Mouse (Mus musculus): ENCODE measurements at regions not wholly inside any gene's neighbourhood (a gene's known extent, or its start where the extent isn't known, plus 50 kb on each side); places are given as distances from the start of the nearest gene placed in this dataset.

DNA sequence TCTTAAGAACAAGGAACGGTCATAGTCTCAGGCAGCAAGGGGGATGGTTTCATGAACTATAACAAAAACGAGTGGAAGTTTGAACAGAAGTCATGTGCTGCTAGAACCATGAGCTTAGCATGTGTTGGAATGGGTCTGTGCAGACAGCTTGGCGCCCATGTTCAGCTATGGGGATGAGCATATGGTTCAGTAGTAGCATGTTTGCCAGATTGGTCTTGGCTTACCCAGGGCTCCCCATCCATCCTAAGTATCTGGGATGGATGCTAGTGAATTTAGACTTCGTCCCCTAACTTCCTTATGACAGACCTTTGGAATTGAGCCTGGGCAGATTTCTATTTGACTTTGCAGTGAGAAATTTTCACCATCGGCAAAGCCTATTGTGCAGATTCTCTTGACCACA, 634.9 kb upstream of the Tmem132c start:
- Histone ChIP-seq H3K9ac (replicated peaks) (no peak overlapping the region), H3K36me3 (no peaks in the 10 kb centered on the region), H3K9me3 (replicated peaks) (no peaks in the 10 kb centered on the region), H3K27me3 (replicated peaks) (no peaks in the 10 kb centered on the region), H3K4me2 (no peak overlapping the region), H3K27ac (replicated peaks) (no peak overlapping the region), H3K4me3 (replicated peaks) (no peak overlapping the region), H3K4me1 (no peaks in the 10 kb centered on the region)
- 89% methylated on average over 5 of the region's 5 CpGs for whole genome bisulfite sequencing
- ATAC-seq (ENCODE audit: low FRiP score) = no peak

DNA sequence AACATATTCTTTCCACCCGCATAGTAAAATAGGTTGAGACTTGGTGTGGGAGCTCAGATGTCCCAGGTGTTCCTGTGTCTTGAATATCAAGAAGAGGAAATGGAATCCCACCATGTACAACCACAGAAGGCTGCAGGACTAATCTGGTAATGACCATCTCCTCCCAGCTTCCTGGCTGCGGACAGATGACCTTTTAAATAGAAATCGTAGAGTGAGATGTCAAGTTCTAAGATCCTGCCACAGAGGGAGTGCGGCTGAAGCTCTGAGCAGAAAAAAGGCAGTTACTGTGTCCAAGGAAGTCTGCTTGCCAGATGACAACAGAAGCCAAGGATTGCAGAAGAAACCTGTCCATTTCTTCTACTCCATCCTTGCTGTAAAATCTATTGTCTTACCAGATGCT, 629.0 kb upstream of the Tmem132c start:
- H3K9ac ChIP-seq (replicated peaks) = no peak overlapping the region
- no peak overlapping the region for H3K27ac ChIP-seq (replicated peaks)
- H3K27me3 ChIP-seq (replicated peaks) = no peaks in the 10 kb centered on the region
- ATAC-seq (ENCODE audit: low FRiP score) = no peak
- no peaks in the 10 kb centered on the region for H3K36me3 ChIP-seq
- H3K9me3 ChIP-seq (replicated peaks) = no peaks in the 10 kb centered on the region
- no peak overlapping the region for H3K4me3 ChIP-seq (replicated peaks)
- H3K4me1 ChIP-seq = no peaks in the 10 kb centered on the region
- no peak overlapping the region for H3K4me2 ChIP-seq
- WGBS = 93% methylated on average over 4 of the region's 4 CpGs

DNA sequence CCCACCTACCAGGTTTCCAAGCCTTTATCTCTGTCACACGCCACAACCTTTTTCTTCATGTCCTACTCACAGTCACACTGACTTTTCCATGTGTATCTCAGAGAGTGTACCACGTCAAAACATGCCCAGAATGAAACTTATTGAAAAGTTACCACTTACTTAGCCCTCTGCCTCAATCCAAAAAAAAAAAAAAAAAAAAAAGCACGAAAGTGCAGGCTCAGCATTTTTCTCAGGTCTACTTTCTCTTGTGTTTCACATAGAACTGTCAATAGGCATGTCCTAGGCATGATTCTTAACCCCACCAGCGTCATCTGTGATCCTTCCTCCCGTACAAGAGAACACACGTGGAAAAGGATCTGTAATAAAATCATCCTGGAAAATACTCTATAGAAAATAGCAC, 619.1 kb upstream of the Tmem132c start:
- Histone ChIP-seq H3K27ac (replicated peaks) (no peak overlapping the region), H3K36me3 (no peaks in the 10 kb centered on the region), H3K9me3 (replicated peaks) (no peaks in the 10 kb centered on the region), H3K9ac (replicated peaks) (no peak overlapping the region), H3K4me1 (no peaks in the 10 kb centered on the region), H3K4me3 (replicated peaks) (no peak overlapping the region), H3K4me2 (no peak overlapping the region), H3K27me3 (replicated peaks) (no peaks in the 10 kb centered on the region)
- ATAC-seq (ENCODE audit: low FRiP score) = no peak
- 83% methylated on average over 6 of the region's 6 CpGs for WGBS

DNA sequence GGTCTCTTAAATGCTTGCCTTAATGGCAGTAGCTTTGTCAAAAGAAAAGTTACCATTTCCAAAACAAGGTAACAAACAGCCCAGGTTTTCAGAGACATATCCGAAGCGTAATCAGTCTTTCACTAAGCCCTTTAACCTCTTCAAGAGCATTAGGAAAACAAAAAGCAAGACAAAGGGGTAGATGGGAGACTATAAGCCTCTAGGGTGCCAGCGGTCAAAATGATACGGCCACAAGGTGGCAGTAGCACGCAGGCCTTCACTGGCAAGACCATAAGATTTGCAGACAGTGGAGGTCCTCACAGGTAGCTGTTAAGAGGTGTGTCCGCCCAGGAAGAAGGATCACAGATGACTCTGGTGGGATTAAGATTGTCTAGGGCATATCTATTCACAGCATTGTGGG, 618.4 kb upstream of the Tmem132c start:
- no peaks in the 10 kb centered on the region for H3K36me3 ChIP-seq
- H3K27me3 ChIP-seq (replicated peaks) = no peaks in the 10 kb centered on the region
- no peak overlapping the region for H3K4me2 ChIP-seq
- no peaks in the 10 kb centered on the region for H3K9me3 ChIP-seq (replicated peaks)
- 16% methylated on average over 6 of the region's 6 CpGs for WGBS
- no peak overlapping the region for H3K4me3 ChIP-seq (replicated peaks)
- no peak for ATAC-seq (ENCODE audit: low FRiP score)
- no peak overlapping the region for H3K9ac ChIP-seq (replicated peaks)
- no peaks in the 10 kb centered on the region for H3K4me1 ChIP-seq
- H3K27ac ChIP-seq (replicated peaks) = no peak overlapping the region

DNA sequence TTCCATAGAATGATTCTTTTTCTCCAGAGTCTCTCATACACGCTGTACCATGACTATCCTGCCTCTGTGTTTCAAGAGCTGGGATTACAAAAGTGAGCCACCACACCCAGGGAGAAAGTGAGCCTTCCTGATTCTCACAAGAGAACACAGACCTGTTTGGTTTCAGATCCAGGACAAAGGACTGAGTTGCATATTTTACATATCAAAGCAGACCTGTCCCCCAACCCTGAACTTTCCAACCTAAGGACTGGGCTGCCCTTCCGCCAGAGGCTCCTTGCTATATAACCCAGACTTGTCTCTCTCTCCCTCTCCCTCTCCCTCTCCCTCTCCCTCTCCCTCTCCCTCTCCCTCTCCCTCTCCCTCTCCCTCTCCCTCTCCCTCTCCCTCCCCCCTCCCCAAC, 611.8 kb upstream of the Tmem132c start:
- Histone ChIP-seq H3K27me3 (replicated peaks) (0 out of 2 replicates have a peak, but pooled peaks cover 2% of the 10 kb centered on the region), H3K4me3 (replicated peaks) (no peak overlapping the region), H3K4me2 (no peak overlapping the region), H3K36me3 (no peaks in the 10 kb centered on the region), H3K9me3 (replicated peaks) (no peaks in the 10 kb centered on the region), H3K27ac (replicated peaks) (no peak overlapping the region), H3K4me1 (no peaks in the 10 kb centered on the region), H3K9ac (replicated peaks) (no peak overlapping the region)
- no peak for ATAC-seq (ENCODE audit: low FRiP score)
- WGBS = 33% methylated on average over 2 of the region's 2 CpGs

DNA sequence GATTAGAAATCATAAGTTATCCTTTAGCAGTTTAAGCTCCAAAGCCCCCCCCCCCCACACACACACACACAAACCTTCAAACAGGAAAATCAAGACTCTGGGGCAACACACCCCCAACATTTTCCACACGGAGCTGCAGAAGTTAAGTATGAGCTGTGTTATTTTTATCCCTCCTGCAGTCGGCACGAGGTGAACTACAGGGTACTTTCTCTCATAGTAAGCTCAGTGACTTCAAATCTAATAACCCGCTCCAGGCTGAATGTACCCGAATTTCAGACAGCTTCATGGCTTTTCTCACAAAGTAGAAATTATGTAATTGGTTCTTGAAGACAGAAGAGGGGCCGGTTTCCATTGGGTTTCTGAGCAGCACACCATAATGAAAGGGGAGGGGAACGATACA, 591.2 kb upstream of the Tmem132c start:
- H3K9me3 ChIP-seq (replicated peaks) = no peaks in the 10 kb centered on the region
- 0 out of 2 replicates have a peak, but pooled peaks cover 4% of the 10 kb centered on the region for H3K4me1 ChIP-seq
- no peak overlapping the region for H3K4me3 ChIP-seq (replicated peaks)
- no peak for ATAC-seq (ENCODE audit: low FRiP score)
- no peaks in the 10 kb centered on the region for H3K27me3 ChIP-seq (replicated peaks)
- 72% methylated on average over 7 of the region's 7 CpGs for WGBS
- no peak overlapping the region for H3K27ac ChIP-seq (replicated peaks)
- no peak overlapping the region for H3K4me2 ChIP-seq
- H3K36me3 ChIP-seq = no peaks in the 10 kb centered on the region
- H3K9ac ChIP-seq (replicated peaks) = no peak overlapping the region

DNA sequence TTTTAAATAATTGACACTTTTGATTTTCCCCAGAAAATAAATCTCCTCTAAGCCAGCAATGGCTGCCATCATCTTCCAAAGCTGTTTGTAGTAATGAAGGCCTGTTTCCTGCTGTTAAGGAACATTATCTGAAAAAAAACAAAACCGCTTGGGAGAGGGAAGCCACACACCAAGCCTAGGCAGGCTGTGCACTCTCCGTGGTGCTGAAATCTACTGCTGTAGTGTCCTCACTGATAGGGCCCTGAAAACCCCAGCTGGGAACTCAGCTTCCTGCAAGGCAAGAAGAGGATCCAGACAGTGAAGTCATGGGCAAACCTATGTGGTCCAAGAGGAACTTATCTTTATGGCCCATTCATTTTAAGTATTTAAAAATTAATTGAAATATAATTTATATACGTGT, 590.2 kb upstream of the Tmem132c start:
- no peak for ATAC-seq (ENCODE audit: low FRiP score)
- Histone ChIP-seq H3K9ac (replicated peaks) (no peak overlapping the region), H3K4me3 (replicated peaks) (no peak overlapping the region), H3K4me1 (0 out of 2 replicates have a peak, but pooled peaks cover 2% of the 10 kb centered on the region), H3K27ac (replicated peaks) (no peak overlapping the region), H3K27me3 (replicated peaks) (no peaks in the 10 kb centered on the region), H3K9me3 (replicated peaks) (no peaks in the 10 kb centered on the region), H3K4me2 (no peak overlapping the region), H3K36me3 (no peaks in the 10 kb centered on the region)
- 22% methylated on average over 3 of the region's 3 CpGs for WGBS

DNA sequence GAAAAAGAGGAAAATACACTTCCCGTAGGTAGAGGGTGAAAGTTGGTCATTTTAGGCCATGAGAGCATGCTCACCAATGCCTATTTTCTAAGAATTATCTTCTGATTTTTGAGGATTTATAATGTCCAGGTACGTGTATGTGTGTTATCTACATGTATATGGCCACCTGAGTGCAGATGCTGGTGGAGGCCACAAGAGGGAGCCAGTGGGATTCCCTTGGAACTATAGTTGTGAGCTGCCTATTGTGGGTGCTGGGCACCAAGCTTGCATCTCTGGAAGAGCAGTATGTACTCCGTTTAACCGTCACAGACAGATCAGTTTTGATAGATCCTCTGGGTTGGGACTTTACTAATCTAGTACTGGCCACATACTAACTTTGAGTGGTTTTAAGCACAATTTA, 579.0 kb upstream of the Tmem132c start:
- H3K4me1 ChIP-seq = no peaks in the 10 kb centered on the region
- no peaks in the 10 kb centered on the region for H3K27me3 ChIP-seq (replicated peaks)
- H3K27ac ChIP-seq (replicated peaks) = no peak overlapping the region
- no peaks in the 10 kb centered on the region for H3K9me3 ChIP-seq (replicated peaks)
- WGBS = 91% methylated on average over 4 of the region's 4 CpGs
- no peaks in the 10 kb centered on the region for H3K36me3 ChIP-seq
- ATAC-seq (ENCODE audit: low FRiP score) = no peak
- H3K4me3 ChIP-seq (replicated peaks) = no peak overlapping the region
- no peak overlapping the region for H3K4me2 ChIP-seq
- H3K9ac ChIP-seq (replicated peaks) = no peak overlapping the region

DNA sequence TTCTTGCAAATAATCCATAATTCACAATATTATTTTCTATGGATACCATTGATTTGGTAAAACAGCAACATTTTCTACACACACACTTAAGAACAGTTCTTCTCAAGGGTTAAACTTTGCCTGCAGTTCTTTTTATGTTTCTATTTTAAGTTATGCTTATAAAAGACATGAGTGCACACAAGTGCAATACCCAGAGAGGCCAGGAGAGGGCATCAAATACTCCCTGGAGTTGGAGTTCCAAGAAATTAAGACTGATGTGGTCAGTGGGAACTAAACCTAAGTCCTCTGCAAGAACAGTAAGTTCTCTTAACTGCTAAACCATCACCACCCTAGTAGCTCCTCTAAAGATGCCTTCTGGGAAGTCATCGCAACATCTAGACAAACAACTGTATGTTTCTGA, 570.5 kb upstream of the Tmem132c start:
- no peak for ATAC-seq (ENCODE audit: low FRiP score)
- 68% methylated on average over 1 of the region's 1 CpGs for WGBS

DNA sequence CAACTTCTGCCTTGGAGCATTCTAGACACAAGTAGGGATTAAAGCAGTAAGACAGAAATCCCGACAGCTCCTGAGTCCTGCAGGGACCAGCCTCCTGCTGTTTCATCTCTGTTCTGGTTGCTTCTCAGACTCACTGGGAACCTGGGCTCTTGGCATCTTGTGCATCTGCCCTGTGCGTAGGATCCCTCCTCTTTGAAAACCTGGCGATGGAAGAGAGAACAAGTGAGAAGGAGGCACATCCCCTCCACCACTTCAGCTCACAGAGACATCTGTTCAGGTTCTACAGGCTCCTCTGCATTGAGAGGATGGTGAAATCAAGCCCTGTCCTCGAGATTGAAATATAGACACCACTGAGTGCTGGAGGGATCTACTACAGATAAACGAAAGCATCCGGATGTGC, 561.3 kb upstream of the Tmem132c start:
- Histone ChIP-seq H3K9ac (replicated peaks) (no peak overlapping the region), H3K27me3 (replicated peaks) (no peaks in the 10 kb centered on the region), H3K27ac (replicated peaks) (no peak overlapping the region), H3K36me3 (no peaks in the 10 kb centered on the region), H3K4me2 (no peak overlapping the region), H3K4me1 (no peaks in the 10 kb centered on the region), H3K4me3 (replicated peaks) (no peak overlapping the region), H3K9me3 (replicated peaks) (no peaks in the 10 kb centered on the region)
- no peak for ATAC-seq (ENCODE audit: low FRiP score)
- 83% methylated on average over 6 of the region's 6 CpGs for WGBS

More for the DNA sequence above, 570.5 kb upstream of the Tmem132c start:
- no peak overlapping the region for H3K27ac ChIP-seq (replicated peaks)
- no peak overlapping the region for H3K9ac ChIP-seq (replicated peaks)
- H3K27me3 ChIP-seq (replicated peaks) = no peaks in the 10 kb centered on the region
- no peaks in the 10 kb centered on the region for H3K36me3 ChIP-seq
- H3K9me3 ChIP-seq (replicated peaks) = no peaks in the 10 kb centered on the region
- H3K4me3 ChIP-seq (replicated peaks) = no peak overlapping the region
- H3K4me2 ChIP-seq = no peak overlapping the region
- no peaks in the 10 kb centered on the region for H3K4me1 ChIP-seq

DNA sequence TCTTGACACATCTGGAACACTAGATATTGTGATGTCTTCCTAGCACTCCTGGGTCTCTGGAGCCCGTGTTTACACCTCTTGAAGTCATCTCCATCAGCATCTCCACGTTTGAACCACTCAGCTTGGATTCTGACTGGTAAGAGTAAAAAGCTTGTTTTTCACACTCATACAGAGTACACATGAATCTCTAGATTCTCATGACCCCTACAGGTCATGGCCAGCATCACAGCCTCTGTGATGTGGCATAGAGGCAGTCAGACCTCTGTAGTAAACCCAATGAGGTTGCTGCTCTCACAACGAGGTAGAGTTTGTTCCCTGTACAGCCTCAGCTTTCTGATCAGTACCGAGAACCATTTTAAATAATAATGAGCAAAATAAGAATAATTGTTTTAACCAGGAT, 542.3 kb upstream of the Tmem132c start:
- WGBS = 57% methylated on average over 4 of the region's 4 CpGs
- ATAC-seq (ENCODE audit: low FRiP score) = no peak

DNA sequence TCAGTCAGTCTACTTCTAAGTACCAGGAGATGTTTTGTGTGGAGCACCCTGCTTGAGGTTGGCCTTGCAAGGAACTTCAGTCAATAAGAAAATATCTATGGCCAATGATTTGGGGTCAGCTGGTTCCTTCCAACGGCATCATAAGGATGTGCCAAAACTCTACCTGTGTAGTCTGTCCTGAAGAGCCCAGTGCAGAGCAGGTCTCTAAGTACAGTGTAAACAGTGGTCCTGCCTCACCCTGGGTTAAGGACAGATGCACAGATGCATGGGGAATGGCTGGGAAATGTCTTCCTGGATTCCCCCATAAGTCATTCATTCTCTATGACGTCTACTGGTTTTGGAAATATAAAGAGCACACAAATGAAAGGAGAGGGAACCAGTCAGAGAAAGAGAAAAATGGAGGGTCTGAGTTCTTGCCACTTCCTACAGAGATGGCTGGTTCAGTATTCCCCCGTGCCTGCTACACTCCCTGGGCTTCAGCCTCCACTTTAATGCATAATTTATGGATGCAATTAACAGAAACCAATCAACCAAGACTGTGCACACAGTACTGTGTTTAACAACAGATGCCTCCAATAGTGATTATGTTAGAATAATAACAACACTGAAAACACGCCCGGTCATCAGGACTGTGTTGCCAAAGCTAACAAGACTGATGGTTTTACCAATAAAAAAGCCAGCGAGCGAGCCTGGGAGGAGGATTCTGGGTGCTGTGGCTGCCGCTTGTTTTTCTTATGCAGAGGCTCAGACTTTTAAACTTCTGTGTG, 537.9 kb upstream of the Tmem132c start:
- WGBS = 25% methylated on average over 8 of the region's 8 CpGs

More for the DNA sequence above, 542.3 kb upstream of the Tmem132c start:
- Histone ChIP-seq H3K4me1 (peaks cover 13% of the 10 kb centered on the region), H3K27ac (replicated peaks) (no peak overlapping the region), H3K4me3 (replicated peaks) (no peak overlapping the region), H3K9ac (replicated peaks) (no peak overlapping the region), H3K36me3 (no peaks in the 10 kb centered on the region), H3K9me3 (replicated peaks) (no peaks in the 10 kb centered on the region), H3K27me3 (replicated peaks) (no peaks in the 10 kb centered on the region), H3K4me2 (no peak overlapping the region)

More for the DNA sequence above, 537.9 kb upstream of the Tmem132c start:
- Histone ChIP-seq H3K36me3 (no peaks in the 10 kb centered on the region), H3K27me3 (replicated peaks) (0 out of 2 replicates have a peak, but pooled peaks cover 4% of the 10 kb centered on the region), H3K4me3 (replicated peaks) (no peak overlapping the region), H3K27ac (replicated peaks) (no peak overlapping the region), H3K9ac (replicated peaks) (no peak overlapping the region), H3K9me3 (replicated peaks) (no peaks in the 10 kb centered on the region), H3K4me1 (peaks cover 12% of the 10 kb centered on the region; the same call in 1 of the 2 replicates), H3K4me2 (no peak overlapping the region)
- ATAC-seq (ENCODE audit: low FRiP score) = no peak
